Mouse (Mus musculus): ENCODE measurements around the gene Trim47. TPM values are rescaled to one million over a fixed set of nuclear protein-coding genes. Genes with fewer than 3 reads are reported as not detected.
A peak's percentile ranks its signal among the peaks of the same experiment; 100 is the strongest.

Gene Trim47
- polyA plus RNA-seq, 1 experiment, result 0.17 TPM

GRCm38 (mm10) chr11:116142211-116142991, 15.4 kb upstream of the Trim47 start:
- H3K9me3 ChIP-seq (ENCODE audit: control insufficient read depth, low read length), result no peaks in the 10 kb centered on the region
- H3K4me3 ChIP-seq (replicated peaks), result peak overlapping the region; percentile 30
- TF ChIP-seq TAL1 (IDR thresholded peaks at IDR 0.05; ENCODE audit: low read length) (no peak), GATA1 (IDR thresholded peaks at IDR 0.05; ENCODE audit: low read length) (no peak)
- H3K27me3 ChIP-seq (ENCODE audit: control insufficient read depth), result no peaks in the 10 kb centered on the region
- H3K36me3 ChIP-seq (ENCODE audit: control insufficient read depth), result peaks cover 60% of the 10 kb centered on the region
- peaks cover 76% of the 10 kb centered on the region for H3K4me1 ChIP-seq (ENCODE audit: control insufficient read depth)

- no peaks in the 10 kb centered on the region for H3K9me3 ChIP-seq (ENCODE audit: control insufficient read depth, low read length)
- H3K27me3 ChIP-seq (ENCODE audit: control insufficient read depth), result no peaks in the 10 kb centered on the region
- peak within 1 kb of the TSS; percentile 91 for H3K4me3 ChIP-seq (replicated peaks)
- TF ChIP-seq GATA1 (IDR thresholded peaks at IDR 0.05; ENCODE audit: low read length) (no peak), TAL1 (IDR thresholded peaks at IDR 0.05; ENCODE audit: low read length) (no peak)
- peaks cover 55% of the 10 kb centered on the region for H3K36me3 ChIP-seq (ENCODE audit: control insufficient read depth)
- H3K4me1 ChIP-seq (ENCODE audit: control insufficient read depth), result peaks cover 67% of the 10 kb centered on the region
Measured at GRCm38 (mm10) chr11:116138468-116139138, 11.6 kb upstream of the Trim47 start, which contains the start of gene Mrpl38. Mrpl38 (minus strand) TSS chr11:116138868.

- peak overlapping the region; percentile 91 for H3K4me3 ChIP-seq (replicated peaks)
- H3K27me3 ChIP-seq (ENCODE audit: control insufficient read depth), result no peaks in the 10 kb centered on the region
- no peaks in the 10 kb centered on the region for H3K9me3 ChIP-seq (ENCODE audit: control insufficient read depth, low read length)
- peaks cover 62% of the 10 kb centered on the region for H3K4me1 ChIP-seq (ENCODE audit: control insufficient read depth)
- peaks cover 53% of the 10 kb centered on the region for H3K36me3 ChIP-seq (ENCODE audit: control insufficient read depth)
- no peak for TF ChIP-seq TAL1 (IDR thresholded peaks at IDR 0.05; ENCODE audit: low read length)
Measured at GRCm38 (mm10) chr11:116138096-116138467, 11.1 kb upstream of the Trim47 start.

- TF ChIP-seq GATA1 (IDR thresholded peaks at IDR 0.05; ENCODE audit: low read length) (no peak), TAL1 (IDR thresholded peaks at IDR 0.05; ENCODE audit: low read length) (no peak)
- Histone ChIP-seq H3K9me3 (ENCODE audit: control insufficient read depth, low read length) (no peaks in the 10 kb centered on the region), H3K4me3 (replicated peaks) (no peak overlapping the region), H3K36me3 (ENCODE audit: control insufficient read depth) (peaks cover 54% of the 10 kb centered on the region), H3K27me3 (ENCODE audit: control insufficient read depth) (peaks cover 14% of the 10 kb centered on the region), H3K4me1 (ENCODE audit: control insufficient read depth) (peaks cover 56% of the 10 kb centered on the region)
Measured at GRCm38 (mm10) chr11:116134171-116134570, 7.2 kb upstream of the Trim47 start.

GRCm38 (mm10) chr11:116133497-116133896, 6.5 kb upstream of the Trim47 start:
- Histone ChIP-seq H3K4me3 (replicated peaks) (no peak overlapping the region), H3K27me3 (ENCODE audit: control insufficient read depth) (peaks cover 14% of the 10 kb centered on the region), H3K9me3 (ENCODE audit: control insufficient read depth, low read length) (no peaks in the 10 kb centered on the region), H3K4me1 (ENCODE audit: control insufficient read depth) (peaks cover 55% of the 10 kb centered on the region), H3K36me3 (ENCODE audit: control insufficient read depth) (peaks cover 54% of the 10 kb centered on the region)
- TF ChIP-seq TAL1 (IDR thresholded peaks at IDR 0.05; ENCODE audit: low read length) (no peak), GATA1 (IDR thresholded peaks at IDR 0.05; ENCODE audit: low read length) (no peak)

- TF ChIP-seq TAL1 (IDR thresholded peaks at IDR 0.05; ENCODE audit: low read length), result no peak
- no peak for TF ChIP-seq GATA1 (IDR thresholded peaks at IDR 0.05; ENCODE audit: low read length)
- no peaks in the 10 kb centered on the region for H3K9me3 ChIP-seq (ENCODE audit: control insufficient read depth, low read length)
- peaks cover 53% of the 10 kb centered on the region for H3K4me1 ChIP-seq (ENCODE audit: control insufficient read depth)
- H3K27me3 ChIP-seq (ENCODE audit: control insufficient read depth), result peaks cover 14% of the 10 kb centered on the region
- H3K36me3 ChIP-seq (ENCODE audit: control insufficient read depth), result peaks cover 54% of the 10 kb centered on the region
- H3K4me3 ChIP-seq (replicated peaks), result no peak overlapping the region
Measured at GRCm38 (mm10) chr11:116132366-116133333, 5.6 kb upstream of the Trim47 start.

- Histone ChIP-seq H3K27me3 (ENCODE audit: control insufficient read depth) (peaks cover 14% of the 10 kb centered on the region), H3K36me3 (ENCODE audit: control insufficient read depth) (peaks cover 49% of the 10 kb centered on the region), H3K9me3 (ENCODE audit: control insufficient read depth, low read length) (no peaks in the 10 kb centered on the region), H3K4me3 (replicated peaks) (peak overlapping the region; percentile 71), H3K4me1 (ENCODE audit: control insufficient read depth) (peaks cover 55% of the 10 kb centered on the region)
- TF ChIP-seq GATA1 (IDR thresholded peaks at IDR 0.05; ENCODE audit: low read length), result no peak
- TF ChIP-seq TAL1 (IDR thresholded peaks at IDR 0.05; ENCODE audit: low read length), result no peak
Measured at GRCm38 (mm10) chr11:116131349-116132170, 4.5 kb upstream of the Trim47 start.
